Mouse (Mus musculus) kidney, embryonic 15.5 days (tissue): ENCODE results near the gene Pdilt. TPM values are rescaled to one million over a fixed set of nuclear protein-coding genes. Genes with fewer than 3 reads are reported as not detected.

ENCODE experiments used
- ATAC-seq: fragments of 200-750 bp; cut with Nextera tagmentation; replicated peaks from 2 replicates; pipeline ENCODE4 v1.8.0; 2017; ENCODE audit warnings: moderate TSS enrichment; ENCODE audit not compliant: low FRiP score
- H3K27ac ChIP-seq: fragments of 300-500 bp; sonication (generic); 2 replicates; pipeline ENCODE4 v1.5.1; 2015; ENCODE audit warnings: mild to moderate bottlenecking, inconsistent platforms
- H3K27me3 ChIP-seq: fragments of 300-500 bp; sonication (generic); 2 replicates; pipeline ENCODE4 v1.6.1; 2015; ENCODE audit warnings: inconsistent platforms
- H3K36me3 ChIP-seq: fragments of 300-500 bp; sonication (generic); 2 replicates; pipeline ENCODE4 v1.6.1; 2015; ENCODE audit warnings: inconsistent platforms
- H3K4me1 ChIP-seq: fragments of 300-500 bp; sonication (generic); 2 replicates; pipeline ENCODE4 v1.6.1; 2015; ENCODE audit warnings: inconsistent platforms
- H3K4me2 ChIP-seq: fragments of 300-500 bp; sonication (generic); 2 replicates; pipeline ENCODE4 v1.6.1; 2015; ENCODE audit warnings: moderate library complexity, mild to moderate bottlenecking, inconsistent platforms
- H3K4me3 ChIP-seq: fragments of 300-500 bp; sonication (generic); replicated peaks from 2 replicates; pipeline ENCODE4 v1.5.1; 2015; ENCODE audit warnings: mild to moderate bottlenecking, inconsistent platforms
- H3K9ac ChIP-seq: fragments of 300-500 bp; sonication (generic); 2 replicates; pipeline ENCODE4 v1.6.1; 2015; ENCODE audit warnings: mild to moderate bottlenecking, inconsistent platforms
- H3K9me3 ChIP-seq: fragments of 300-500 bp; sonication (generic); replicated peaks from 2 replicates; pipeline ENCODE4 v1.6.1; 2016; ENCODE audit warnings: inconsistent platforms
- WGBS: fragments of 180-500 bp; shearing (Covaris S2); methylation state at CpG from one replicate; pipeline ENCODE4 v1.1.7; 2015; ENCODE audit warnings: mixed read lengths; 5-methylcytosine and 5-hydroxymethylcytosine counted together
- polyA plus RNA-seq: library from polyadenylated mRNA; unstranded; fragments of >200 nt; fragmentation: Nextera tagmentation; extraction: Ambion mirVana; gene quantifications from 2 replicates; pipeline ENCODE4 v1.2.1, GENCODE M21; 2015

The Pdilt gene
- polyA plus RNA-seq, 1 experiment from 2014 or later: 0.06 TPM

DNA sequence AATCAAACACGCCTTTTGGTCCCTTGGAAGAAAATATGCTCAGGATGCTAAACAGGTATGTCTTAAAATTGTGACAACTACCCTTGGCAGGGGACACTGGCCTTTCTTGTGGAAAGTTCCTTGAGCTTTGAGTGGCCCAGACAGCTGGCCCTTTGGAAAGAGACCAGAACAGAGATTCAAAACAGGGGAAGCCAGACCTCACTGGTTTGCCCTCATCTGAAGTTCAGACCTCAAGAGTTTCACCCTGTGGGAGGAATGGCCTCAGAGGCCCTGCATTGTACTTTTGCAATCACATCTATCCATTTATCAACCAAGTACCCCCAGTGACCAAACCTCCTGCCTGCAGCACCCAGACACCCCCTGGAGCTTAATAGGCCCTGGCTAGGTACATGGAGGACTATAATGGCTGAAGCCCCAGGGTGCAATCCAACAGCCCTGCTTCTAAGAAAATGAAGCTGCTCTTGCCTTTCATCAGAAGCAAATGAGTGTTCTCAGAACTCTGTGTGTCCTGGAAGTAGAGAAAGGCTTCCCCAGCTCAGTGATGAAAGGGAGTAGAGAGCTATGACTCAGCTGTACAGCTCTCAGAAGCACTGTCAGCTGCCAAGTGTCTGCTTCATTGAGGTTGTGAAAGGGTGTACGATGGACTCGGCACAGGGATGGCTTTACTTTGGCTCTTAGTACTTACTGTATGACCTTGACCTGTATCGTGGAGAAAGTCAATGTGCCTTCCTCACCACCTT is 33.1 kb downstream of the Pdilt start:
- WGBS: 83% methylated on average over 4 of the region's 4 CpGs
- H3K4me2 ChIP-seq: no peak overlapping the region
- no peaks in the 10 kb centered on the region for H3K4me1 ChIP-seq
- H3K27ac ChIP-seq: no peak overlapping the region
- no peak for ATAC-seq
- no peaks in the 10 kb centered on the region for H3K9me3 ChIP-seq
- H3K27me3 ChIP-seq: no peaks in the 10 kb centered on the region
- H3K36me3 ChIP-seq: no peaks in the 10 kb centered on the region
- H3K4me3 ChIP-seq: no peak overlapping the region
- no peak overlapping the region for H3K9ac ChIP-seq

GRCm38 (mm10) chr7:119486683-119487082 is 36.6 kb downstream of the Pdilt start:
- H3K36me3 ChIP-seq: no peaks in the 10 kb centered on the region
- no peak overlapping the region for H3K4me3 ChIP-seq
- no peaks in the 10 kb centered on the region for H3K4me1 ChIP-seq
- H3K27ac ChIP-seq: no peak overlapping the region
- WGBS: 85% methylated on average over 5 of the region's 5 CpGs
- no peaks in the 10 kb centered on the region for H3K27me3 ChIP-seq
- no peaks in the 10 kb centered on the region for H3K9me3 ChIP-seq
- no peak for ATAC-seq
- no peak overlapping the region for H3K9ac ChIP-seq
- no peak overlapping the region for H3K4me2 ChIP-seq

- peaks cover 2% of the 10 kb centered on the region; the same call in 1 of the 2 replicates for H3K4me1 ChIP-seq
- ATAC-seq: no peak
- H3K9me3 ChIP-seq: no peaks in the 10 kb centered on the region
- H3K4me3 ChIP-seq: no peak overlapping the region
- WGBS: 79% methylated on average over 4 of the region's 4 CpGs
- no peaks in the 10 kb centered on the region for H3K27me3 ChIP-seq
- no peak overlapping the region for H3K4me2 ChIP-seq
- H3K27ac ChIP-seq: no peak overlapping the region
- H3K9ac ChIP-seq: no peak overlapping the region
- no peaks in the 10 kb centered on the region for H3K36me3 ChIP-seq
Measured at GRCm38 (mm10) chr7:119484154-119484553, 39.1 kb downstream of the Pdilt start.

GRCm38 (mm10) chr7:119479256-119479655 is 44.0 kb downstream of the Pdilt start, which contains the start of gene Umod:
Umod (minus strand) TSS chr7:119479282.
- H3K9ac ChIP-seq: no peak within 1 kb of the TSS
- no peak within 1 kb of the TSS for H3K4me2 ChIP-seq
- H3K27ac ChIP-seq: peak within 1 kb of the TSS; percentile 6; the same call in 1 of the 2 replicates
- H3K36me3 ChIP-seq: no peaks in the 10 kb centered on the region
- H3K27me3 ChIP-seq: no peaks in the 10 kb centered on the region
- H3K4me1 ChIP-seq: peaks cover 13% of the 10 kb centered on the region
- H3K9me3 ChIP-seq: no peaks in the 10 kb centered on the region
- H3K4me3 ChIP-seq: no peak within 1 kb of the TSS
- ATAC-seq: no peak

GRCm38 (mm10) chr7:119476500-119477389 is 46.5 kb downstream of the Pdilt start:
- peaks cover 13% of the 10 kb centered on the region for H3K4me1 ChIP-seq
- no peak overlapping the region for H3K4me3 ChIP-seq
- ATAC-seq: peak; percentile 91

GRCm38 (mm10) chr7:119459185-119459584 is 64.1 kb downstream of the Pdilt start, which contains the start of gene Gp2:
Gp2 (minus strand) TSS chr7:119459285.
- no peak for ATAC-seq
- Histone ChIP-seq H3K4me1 (no peaks in the 10 kb centered on the region), H3K27me3 (no peaks in the 10 kb centered on the region), H3K27ac (no peak within 1 kb of the TSS), H3K36me3 (no peaks in the 10 kb centered on the region), H3K4me3 (no peak within 1 kb of the TSS), H3K4me2 (no peak within 1 kb of the TSS), H3K9ac (no peak within 1 kb of the TSS), H3K9me3 (no peaks in the 10 kb centered on the region)
- 91% methylated on average over 6 of the region's 6 CpGs for WGBS

More at GRCm38 (mm10) chr7:119476500-119477389, 46.5 kb downstream of the Pdilt start:
- no peak overlapping the region for H3K4me2 ChIP-seq
- H3K36me3 ChIP-seq: no peaks in the 10 kb centered on the region
- H3K9me3 ChIP-seq: no peaks in the 10 kb centered on the region
- no peaks in the 10 kb centered on the region for H3K27me3 ChIP-seq
- H3K27ac ChIP-seq: peak overlapping the region; percentile 27; the same call in 1 of the 2 replicates
- H3K9ac ChIP-seq: no peak overlapping the region
- WGBS: 54% methylated on average over 33 of the region's 33 CpGs

DNA sequence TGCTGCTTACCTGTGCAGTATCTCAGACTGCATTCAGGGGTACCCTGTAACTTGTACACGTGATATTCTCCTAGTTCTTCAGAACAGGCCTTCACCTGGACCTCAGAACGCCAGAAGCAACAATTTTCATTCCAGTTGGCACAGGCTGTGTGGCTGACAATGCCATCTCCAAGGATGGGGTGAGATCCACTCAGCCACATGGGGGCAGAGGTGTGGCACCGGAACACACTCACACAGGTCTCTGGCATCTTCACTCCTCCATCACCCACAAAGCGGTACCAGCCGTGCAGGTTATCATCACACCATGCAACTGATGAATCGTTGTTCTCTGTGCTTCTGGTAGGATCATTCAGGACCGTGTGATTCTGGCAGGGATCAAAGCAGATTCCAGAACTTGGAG is 69.1 kb downstream of the Pdilt start:
- H3K4me1 ChIP-seq: no peaks in the 10 kb centered on the region
- ATAC-seq: no peak
- no peaks in the 10 kb centered on the region for H3K9me3 ChIP-seq
- H3K9ac ChIP-seq: no peak overlapping the region
- 78% methylated on average over 7 of the region's 7 CpGs for WGBS
- H3K36me3 ChIP-seq: no peaks in the 10 kb centered on the region
- H3K27ac ChIP-seq: no peak overlapping the region
- H3K4me3 ChIP-seq: no peak overlapping the region
- no peaks in the 10 kb centered on the region for H3K27me3 ChIP-seq
- no peak overlapping the region for H3K4me2 ChIP-seq

DNA sequence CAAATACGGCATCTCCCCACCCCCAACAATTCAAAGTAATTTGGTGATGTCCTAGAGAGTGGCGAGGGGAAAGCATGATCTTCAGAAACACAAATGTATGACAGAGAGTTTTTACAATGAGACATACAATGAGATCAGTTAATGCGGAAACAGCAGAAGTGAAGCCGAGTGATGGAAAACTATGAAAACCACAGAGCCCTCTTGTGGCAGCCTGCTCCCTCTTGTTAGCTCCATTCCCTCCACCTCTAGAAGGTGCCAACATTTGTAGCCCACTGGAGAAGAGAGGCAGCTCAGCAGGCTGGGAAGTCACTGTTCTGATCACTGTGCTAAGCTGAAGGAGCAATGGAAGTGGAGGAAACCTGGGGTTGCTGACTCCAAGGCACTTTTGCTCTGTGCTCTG is 79.4 kb downstream of the Pdilt start:
- no peaks in the 10 kb centered on the region for H3K4me1 ChIP-seq
- no peaks in the 10 kb centered on the region for H3K9me3 ChIP-seq
- H3K36me3 ChIP-seq: no peaks in the 10 kb centered on the region
- no peak for ATAC-seq
- H3K4me2 ChIP-seq: no peak overlapping the region
- H3K27me3 ChIP-seq: no peaks in the 10 kb centered on the region
- no peak overlapping the region for H3K27ac ChIP-seq
- WGBS: 73% methylated on average over 4 of the region's 4 CpGs
- no peak overlapping the region for H3K4me3 ChIP-seq
- H3K9ac ChIP-seq: no peak overlapping the region

- WGBS: 61% methylated on average over 1 of the region's 1 CpGs
- Histone ChIP-seq H3K27ac (no peak overlapping the region), H3K36me3 (no peaks in the 10 kb centered on the region), H3K27me3 (no peaks in the 10 kb centered on the region), H3K9ac (no peak overlapping the region), H3K9me3 (no peaks in the 10 kb centered on the region), H3K4me2 (no peak overlapping the region), H3K4me3 (no peak overlapping the region), H3K4me1 (no peaks in the 10 kb centered on the region)
- no peak for ATAC-seq
Measured at GRCm38 (mm10) chr7:119441938-119442337, 81.4 kb downstream of the Pdilt start.

Other genes with a start within 250 kb of the Pdilt start
- gene Gp2, start 64.2 kb downstream of the Pdilt start, polyA plus RNA-seq: 0.14 TPM in 1 of 2 replicates, not detected in the other
- gene Umod, start 44.2 kb downstream of the Pdilt start, polyA plus RNA-seq: 3.5 and 4.6 TPM in 2 replicates
- 0.64 and 1.0 TPM in 2 replicates for gene Acsm5, start 4.0 kb downstream of the Pdilt start, polyA plus RNA-seq
- 26.0 and 29.4 TPM in 2 replicates for gene Acsm2, start 30.9 kb upstream of the Pdilt start, polyA plus RNA-seq
- 2.1 and 2.6 TPM in 2 replicates for gene Acsm1, start 83.5 kb upstream of the Pdilt start, polyA plus RNA-seq
- not detected in 2 replicates for gene Acsm4, start 166.5 kb upstream of the Pdilt start, polyA plus RNA-seq
- gene Thumpd1, start 197.3 kb upstream of the Pdilt start, polyA plus RNA-seq: 77.0 and 80.1 TPM in 2 replicates
- gene Acsm3, start 237.4 kb upstream of the Pdilt start, polyA plus RNA-seq: 0.61 and 1.3 TPM in 2 replicates